Mouse (Mus musculus) megakaryocyte, embryonic 14.5 days (primary cell): ENCODE data around the gene Mpdu1.

Experiments used
- FLI1 ChIP-seq: IDR thresholded peaks from 2 replicates; pipeline ENCODE4 v1.6.1; 2012; ENCODE audit warnings: low read length, inconsistent platforms, mixed read lengths
- GATA1 ChIP-seq: IDR thresholded peaks from 3 replicates; pipeline ENCODE4 v1.6.1; 2012; ENCODE audit warnings: mixed read lengths, low read length, inconsistent platforms, borderline replicate concordance

DNA sequence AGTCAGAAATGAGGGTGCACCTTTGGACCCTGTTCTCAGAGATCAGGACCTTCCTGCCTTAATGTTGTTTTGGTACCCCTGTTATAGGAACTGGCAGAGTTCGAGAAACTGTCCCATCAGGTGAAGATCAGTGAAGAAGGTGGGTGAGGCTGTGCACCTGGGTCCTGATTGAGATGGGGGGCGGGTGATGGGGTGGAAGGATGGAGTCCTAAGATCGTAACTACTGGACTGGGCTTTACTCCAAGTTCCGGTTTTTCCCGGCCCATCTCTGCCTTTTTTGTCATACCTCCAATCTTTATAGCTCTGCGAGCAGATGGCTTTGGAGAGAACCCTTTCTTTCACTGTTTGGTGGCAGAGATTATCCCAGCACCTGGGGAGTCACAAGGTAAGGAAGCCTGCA, 40.0 kb downstream of the Mpdu1 start:
- no peak for TF ChIP-seq GATA1
- no peak for TF ChIP-seq FLI1
